Mouse (Mus musculus): Measurements from ENCODE around the gene Gm17324. TPM values are rescaled to one million over a fixed set of nuclear protein-coding genes. Genes with fewer than 3 reads are reported as not detected.
"Not testable (repeated sequence)": the region's sequence is repeated elsewhere in the genome, so short reads cannot be mapped to it uniquely, and the experiment has no call there.

The Gm17324 gene
- under 1 TPM in 1 of 26 experiments, not detected in 25; 0.85 TPM for total RNA-seq (2018; cell fraction: chromatin; rRNA removed)
- under 1 TPM in 7 of 26 experiments, not detected in 19; 0.15 to 0.29 (median 0.19) TPM for total RNA-seq (2018; cell fraction: cytosol; rRNA removed)
- 1 to 10 TPM in 2 of 26 experiments, under 1 TPM in 2, not detected in 22; 0.75 to 1.2 (median 0.94) TPM for total RNA-seq (2018; cell fraction: nucleus; rRNA removed)
- polyA plus RNA-seq (2018) = not detected in 3 replicates

- peaks cover 8% of the 10 kb centered on the region for H3K36me3 ChIP-seq (ENCODE audit: inconsistent target)
- peak within 1 kb of the TSS; percentile 33 for H3K27ac ChIP-seq
- peak within 1 kb of the TSS; percentile 65 for H3K4me3 ChIP-seq (ENCODE audit: inconsistent target)
- under 1% methylated on average over 89 of the region's 96 CpGs for WGBS (ENCODE audit: missing documents)
- peaks cover 36% of the 10 kb centered on the region for H3K79me2 ChIP-seq (ENCODE audit: inconsistent target)
These were observed at the start of gene Gm17324, which contains the start of gene Mto1 for GRCm38 (mm10) chr9:78447973-78448873. Gene Gm17324 (minus strand): TSS chr9:78448786. Gene Mto1 (plus strand): TSS chr9:78448208.

- Histone ChIP-seq H3K79me2 (ENCODE audit: inconsistent target) (no peaks in the 10 kb centered on the region), H3K27ac (no peak overlapping the region), H3K36me3 (ENCODE audit: inconsistent target) (no peaks in the 10 kb centered on the region), H3K4me3 (ENCODE audit: inconsistent target) (no peak overlapping the region)
- 64% methylated on average over 6 of the region's 7 CpGs for WGBS (ENCODE audit: missing documents)
These were observed 44.6 kb upstream of the Gm17324 start for GRCm38 (mm10) chr9:78493171-78493570.

DNA sequence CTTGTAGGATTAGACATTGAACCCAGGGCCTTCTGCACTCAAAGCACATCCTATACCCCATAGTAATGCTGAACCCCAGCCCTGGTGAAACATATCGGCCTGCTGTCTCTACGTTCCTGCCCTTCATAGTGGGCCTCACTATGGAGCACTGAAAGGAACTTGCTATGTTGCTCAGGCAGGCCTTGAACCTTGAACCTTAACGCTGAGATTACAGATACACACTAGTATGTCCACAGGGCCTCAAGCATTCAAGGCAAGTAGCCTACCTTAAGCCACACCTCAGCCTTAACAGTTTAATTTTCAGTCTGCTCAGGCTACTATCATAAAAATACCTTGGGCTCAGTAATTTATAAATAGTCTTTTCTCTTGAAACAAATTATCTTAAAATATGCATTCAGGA, 43.7 kb upstream of the Gm17324 start:
- Histone ChIP-seq H3K4me3 (ENCODE audit: inconsistent target) (no peak overlapping the region), H3K36me3 (ENCODE audit: inconsistent target) (no peaks in the 10 kb centered on the region), H3K79me2 (ENCODE audit: inconsistent target) (no peaks in the 10 kb centered on the region), H3K27ac (no peak overlapping the region)
- 97% methylated on average over 3 of the region's 3 CpGs for WGBS (ENCODE audit: missing documents)

DNA sequence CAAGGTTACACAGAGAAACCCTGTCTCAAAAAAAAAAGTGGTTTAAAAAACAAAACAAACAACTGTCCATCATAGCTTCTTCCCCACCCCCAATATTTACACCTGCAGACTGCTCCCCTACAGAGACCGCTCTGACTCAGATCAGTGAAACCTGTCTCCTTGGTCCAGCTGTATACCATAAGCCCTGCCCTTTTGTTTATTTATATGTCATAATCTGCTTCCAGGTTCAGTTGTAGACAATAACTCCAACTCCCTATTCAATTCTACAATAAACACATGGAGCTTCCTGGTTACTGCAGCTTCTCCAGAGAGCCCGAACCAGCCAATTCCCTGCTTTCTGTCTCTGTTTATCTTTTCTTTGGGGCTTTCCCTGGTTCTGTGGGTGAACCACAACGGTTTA, 42.6 kb upstream of the Gm17324 start:
- H3K79me2 ChIP-seq (ENCODE audit: inconsistent target) = no peaks in the 10 kb centered on the region
- no peak overlapping the region for H3K4me3 ChIP-seq (ENCODE audit: inconsistent target)
- H3K27ac ChIP-seq = no peak overlapping the region
- 92% methylated on average over 3 of the region's 3 CpGs for WGBS (ENCODE audit: missing documents)
- no peaks in the 10 kb centered on the region for H3K36me3 ChIP-seq (ENCODE audit: inconsistent target)

GRCm38 (mm10) chr9:78488890-78489420, 40.4 kb upstream of the Gm17324 start, which contains the start of gene Eef1a1:
Gene Eef1a1 (minus strand): TSS chr9:78489151.
- Histone ChIP-seq H3K27ac (peak within 1 kb of the TSS; percentile 72), H3K36me3 (ENCODE audit: inconsistent target) (no peaks in the 10 kb centered on the region), H3K4me3 (ENCODE audit: inconsistent target) (peak within 1 kb of the TSS; percentile 50), H3K79me2 (ENCODE audit: inconsistent target) (no peaks in the 10 kb centered on the region)
- 0% methylated on average over 11 of the region's 20 CpGs for WGBS (ENCODE audit: missing documents)

DNA sequence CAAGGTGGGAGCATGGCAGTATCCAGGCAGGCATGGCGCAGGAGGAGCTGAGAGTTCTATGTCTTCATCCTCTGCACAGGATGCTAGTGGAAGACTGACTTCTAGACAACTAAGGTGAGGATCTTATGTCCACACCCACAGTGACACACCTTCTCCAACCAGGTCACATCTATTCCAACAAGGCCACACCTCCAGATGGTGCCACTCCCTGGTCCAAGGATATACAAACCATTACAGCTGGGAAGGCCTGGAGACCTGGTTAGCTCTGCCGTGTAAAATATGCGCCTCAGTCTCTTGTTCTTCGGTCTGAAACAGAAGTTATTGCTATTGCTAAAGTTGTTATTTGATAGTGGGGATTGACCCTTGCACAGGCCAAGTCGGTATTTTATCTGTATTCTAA, 39.4 kb upstream of the Gm17324 start:
- H3K79me2 ChIP-seq (ENCODE audit: inconsistent target); H3K27ac ChIP-seq; H3K36me3 ChIP-seq (ENCODE audit: inconsistent target): not testable (repeated sequence)
- WGBS (ENCODE audit: missing documents) = 94% methylated on average over 5 of the region's 5 CpGs
- H3K4me3 ChIP-seq (ENCODE audit: inconsistent target) = peak overlapping the region; percentile 50; the same call in 1 of the 2 replicates

- 97% methylated on average over 3 of the region's 3 CpGs for WGBS (ENCODE audit: missing documents)
- Histone ChIP-seq H3K4me3 (ENCODE audit: inconsistent target) (no peak overlapping the region), H3K27ac (no peak overlapping the region), H3K36me3 (ENCODE audit: inconsistent target) (no peaks in the 10 kb centered on the region), H3K79me2 (ENCODE audit: inconsistent target) (peaks cover 13% of the 10 kb centered on the region)
These were observed 36.1 kb upstream of the Gm17324 start for GRCm38 (mm10) chr9:78484660-78485059.

DNA sequence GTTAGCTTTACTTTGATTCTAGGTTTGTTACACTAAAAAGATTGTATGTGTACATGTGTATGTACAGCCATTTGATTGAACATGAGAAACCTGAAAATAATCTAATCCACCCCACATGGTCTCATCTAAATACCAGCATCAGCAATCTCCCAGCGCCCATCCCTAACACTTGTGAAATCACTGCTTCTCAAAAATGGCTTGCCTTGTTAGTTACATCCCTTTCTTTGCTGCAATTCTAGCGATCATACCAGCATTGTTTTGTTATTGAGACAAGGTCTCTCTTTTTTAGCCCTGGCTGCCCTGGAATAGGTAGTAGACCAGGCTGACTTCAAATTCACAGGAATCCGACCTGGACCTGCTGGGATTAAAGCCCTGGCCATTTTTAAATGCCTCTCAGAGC, 33.8 kb upstream of the Gm17324 start:
- Histone ChIP-seq H3K79me2 (ENCODE audit: inconsistent target) (peaks cover 20% of the 10 kb centered on the region), H3K36me3 (ENCODE audit: inconsistent target) (peaks cover 12% of the 10 kb centered on the region), H3K4me3 (ENCODE audit: inconsistent target) (peak overlapping the region; percentile 80), H3K27ac (peak overlapping the region; percentile 99)
- WGBS (ENCODE audit: missing documents) = 36% methylated on average over 3 of the region's 3 CpGs

- H3K27ac ChIP-seq = peak overlapping the region; percentile 99
- WGBS (ENCODE audit: missing documents) = under 1% methylated on average over 61 of the region's 77 CpGs
- H3K4me3 ChIP-seq (ENCODE audit: inconsistent target) = peak overlapping the region; percentile 80
- H3K79me2 ChIP-seq (ENCODE audit: inconsistent target) = peaks cover 20% of the 10 kb centered on the region
- peaks cover 19% of the 10 kb centered on the region for H3K36me3 ChIP-seq (ENCODE audit: inconsistent target)
These were observed 33.1 kb upstream of the Gm17324 start for GRCm38 (mm10) chr9:78481423-78482331.

DNA sequence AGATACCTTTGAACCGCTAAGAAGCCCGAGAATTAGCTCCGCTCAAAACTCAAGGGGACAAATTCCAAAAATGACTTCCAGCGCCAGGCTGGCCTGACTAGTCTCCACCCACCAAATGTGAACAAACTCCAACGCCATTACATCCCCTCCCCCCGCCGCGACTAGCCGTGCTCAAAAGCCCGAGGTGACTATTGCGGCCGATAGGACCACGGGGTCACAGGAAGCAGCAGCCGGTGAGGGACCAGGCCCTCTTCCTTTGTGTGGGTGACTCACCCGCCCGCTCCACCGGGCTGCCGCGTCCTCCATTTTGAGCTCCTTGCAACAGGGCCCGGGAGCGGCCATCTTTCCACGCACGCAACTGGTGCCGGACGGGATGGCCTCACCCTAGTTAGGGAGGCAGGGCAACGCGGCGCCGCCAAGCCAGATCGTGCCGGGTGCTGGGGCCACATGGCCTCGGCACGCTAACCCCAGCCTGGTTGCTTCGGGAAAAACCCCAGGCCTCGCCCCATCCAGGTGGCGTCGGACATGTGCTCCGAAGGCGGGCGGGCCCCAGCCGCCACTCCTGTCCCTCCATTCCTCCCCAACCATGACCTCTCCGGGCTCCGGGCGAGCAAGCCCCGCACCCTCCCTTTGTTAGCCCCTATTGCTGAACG, 32.2 kb upstream of the Gm17324 start:
- 0% methylated on average over 46 of the region's 46 CpGs for WGBS (ENCODE audit: missing documents)
- Histone ChIP-seq H3K79me2 (ENCODE audit: inconsistent target) (peaks cover 20% of the 10 kb centered on the region), H3K4me3 (ENCODE audit: inconsistent target) (peak overlapping the region; percentile 67)

GRCm38 (mm10) chr9:78480227-78480626, 31.6 kb upstream of the Gm17324 start:
- Histone ChIP-seq H3K4me3 (ENCODE audit: inconsistent target) (peak overlapping the region; percentile 67), H3K36me3 (ENCODE audit: inconsistent target) (peaks cover 24% of the 10 kb centered on the region), H3K27ac (peak overlapping the region; percentile 86), H3K79me2 (ENCODE audit: inconsistent target) (peaks cover 20% of the 10 kb centered on the region)
- WGBS (ENCODE audit: missing documents) = 20% methylated on average over 1 of the region's 13 CpGs

More for the DNA sequence above, 32.2 kb upstream of the Gm17324 start:
- peaks cover 24% of the 10 kb centered on the region for H3K36me3 ChIP-seq (ENCODE audit: inconsistent target)
- peak overlapping the region; percentile 86 for H3K27ac ChIP-seq

DNA sequence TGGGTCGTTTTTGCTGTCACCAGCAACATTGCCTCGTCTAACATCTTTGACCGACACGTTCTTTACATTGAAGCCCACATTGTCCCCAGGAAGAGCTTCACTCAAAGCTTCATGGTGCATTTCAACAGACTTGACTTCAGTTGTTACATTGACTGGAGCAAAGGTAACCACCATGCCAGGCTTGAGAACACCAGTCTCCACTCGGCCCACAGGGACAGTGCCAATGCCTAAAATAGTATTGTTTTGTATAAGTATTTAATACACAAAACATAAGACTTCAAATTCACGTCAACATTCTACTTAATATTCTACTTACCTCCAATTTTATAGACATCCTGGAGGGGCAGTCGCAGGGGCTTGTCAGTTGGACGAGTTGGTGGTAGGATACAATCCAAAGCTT, 30.7 kb upstream of the Gm17324 start:
- 46% methylated on average over 4 of the region's 8 CpGs for WGBS (ENCODE audit: missing documents)
- Histone ChIP-seq H3K36me3 (ENCODE audit: inconsistent target) (peaks cover 24% of the 10 kb centered on the region), H3K79me2 (ENCODE audit: inconsistent target) (peaks cover 20% of the 10 kb centered on the region)
- not testable (repeated sequence) for H3K4me3 ChIP-seq (ENCODE audit: inconsistent target); H3K27ac ChIP-seq

- 88% methylated on average over 1 of the region's 1 CpGs for WGBS (ENCODE audit: missing documents)
- H3K4me3 ChIP-seq (ENCODE audit: inconsistent target); H3K27ac ChIP-seq: not testable (repeated sequence)
- peaks cover 20% of the 10 kb centered on the region for H3K79me2 ChIP-seq (ENCODE audit: inconsistent target)
- peaks cover 33% of the 10 kb centered on the region for H3K36me3 ChIP-seq (ENCODE audit: inconsistent target)
These were observed 29.5 kb upstream of the Gm17324 start for GRCm38 (mm10) chr9:78478009-78478605.

All from macrophage (primary cell).